Mouse (Mus musculus) stomach, postnatal 0 days (tissue): ENCODE data around the gene Nup43.

Experiments
- CTCF ChIP-seq: IDR thresholded peaks from 2 replicates; pipeline ENCODE4 v1.5.1; 2016; ENCODE audit warnings: antibody characterized with exemption, low read depth, mild to moderate bottlenecking, moderate library complexity
- EP300 ChIP-seq: optimal IDR thresholded peaks from 2 replicates; pipeline ENCODE3; 2016; ENCODE audit warnings: antibody characterized with exemption

- TF ChIP-seq EP300 (no peak), CTCF (no peak)
Measured at GRCm38 (mm10) chr10:7715056-7715455, 47.8 kb downstream of the Nup43 start.
